Mouse (Mus musculus): ENCODE data around the gene Unc50.

The Unc50 gene

GRCm38 (mm10) chr1:37488531-37488930 is 58.6 kb downstream of the Unc50 start:
- DNase-seq (ENCODE audit: low spot score): no peak

Measured in ovary, postnatal 14 days (tissue).